Mouse (Mus musculus): ENCODE data around the gene Exoc6. TPM values are rescaled to one million over a fixed set of nuclear protein-coding genes. Genes with fewer than 3 reads are reported as not detected.
"Not testable (repeated sequence)": the region's sequence is repeated elsewhere in the genome, so short reads cannot be mapped to it uniquely, and the experiment has no call there.

The Exoc6 gene
- polyA plus RNA-seq, 1 experiment from 2014 or later: 20.6 TPM

DNA sequence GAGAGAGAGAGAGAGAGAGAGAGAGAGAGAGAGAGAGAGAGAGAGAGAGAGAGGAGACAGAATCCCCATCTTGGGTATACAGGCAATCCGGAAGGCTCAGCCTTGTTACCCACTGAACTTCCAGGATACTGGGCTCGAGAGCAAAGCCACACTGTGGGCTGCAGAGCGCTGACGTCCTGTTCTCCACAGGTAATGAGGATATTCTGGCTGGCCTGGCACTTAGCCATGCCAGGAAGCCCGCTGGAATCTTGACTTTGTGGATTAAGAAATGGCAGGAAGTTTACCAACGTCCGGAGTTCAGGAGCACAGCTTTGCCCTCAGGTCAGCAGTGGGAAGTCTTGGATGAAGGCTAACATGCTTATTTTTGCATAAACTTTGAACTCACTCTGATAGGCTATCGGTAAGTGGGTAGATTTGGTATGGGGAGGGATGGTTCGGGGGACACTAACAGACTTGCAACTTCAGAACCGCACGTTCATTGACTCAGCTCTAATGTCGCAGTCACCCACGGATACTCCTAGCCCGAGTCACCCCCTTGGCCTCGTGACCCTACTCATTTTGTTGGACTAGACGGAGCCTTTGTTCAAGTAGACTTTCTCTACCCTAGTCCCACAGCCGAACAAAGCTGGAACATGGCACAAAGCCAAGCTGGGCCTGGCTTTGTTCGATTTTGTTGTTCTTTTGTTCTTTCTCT is 29.3 kb upstream of the Exoc6 start:
- H3K27ac ChIP-seq (replicated peaks in 1 of 2; ENCODE audit: control insufficient read depth in 1 of 2, insufficient read depth in 1 of 2, low read depth in 2 of 2, low read length in 2 of 2): no peak overlapping the region
- peaks cover 7% of the 10 kb centered on the region; the same call in 1 of the 2 replicates for H3K27me3 ChIP-seq (ENCODE audit: control insufficient read depth, insufficient read depth, low read length)
- 0 out of 2 replicates have a peak overlapping the region, but pooled peaks have one; percentile 6 for H3K4me2 ChIP-seq (ENCODE audit: low read length)
- no peak overlapping the region for H3K4me3 ChIP-seq (ENCODE audit: control insufficient read depth in 1 of 2, insufficient read depth in 1 of 2, low read depth in 1 of 2, low read length in 2 of 2)
- no peaks in the 10 kb centered on the region for H3K9me3 ChIP-seq (ENCODE audit: control insufficient read depth, low read length)
- no peak for ATAC-seq (ENCODE audit: insufficient number of reproducible peaks, insufficient read depth, low FRiP score, low read depth)
- H3K9ac ChIP-seq (ENCODE audit: low read length): no peak overlapping the region
- 55% methylated on average over 18 of the region's 18 CpGs for WGBS
- H3K36me3 ChIP-seq (ENCODE audit: control insufficient read depth, insufficient read depth, low read length): no peaks in the 10 kb centered on the region
- H3K4me1 ChIP-seq (ENCODE audit: control insufficient read depth in 2 of 2, insufficient read depth in 2 of 2, low read length in 2 of 2): peaks cover 8 to 19% of the 10 kb centered on the region in 2 experiments

DNA sequence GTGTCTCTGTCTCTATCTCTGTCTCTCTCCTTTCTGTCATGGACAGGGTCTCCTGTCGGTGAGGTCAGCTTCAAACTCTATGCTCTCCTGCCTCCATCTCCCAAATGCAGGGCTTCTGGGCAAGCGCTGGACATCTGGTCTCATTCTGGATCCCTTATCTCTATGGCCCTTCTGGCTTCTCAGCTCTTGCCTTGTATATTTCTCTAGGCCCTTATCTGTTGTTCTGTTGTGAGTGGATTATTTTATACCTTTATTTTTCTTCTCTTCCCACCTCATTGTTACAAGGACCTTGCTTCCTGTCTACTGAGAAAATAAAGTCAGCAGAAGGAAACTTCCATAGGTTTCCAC is 28.8 kb upstream of the Exoc6 start:
- no peak overlapping the region for H3K27ac ChIP-seq (replicated peaks in 1 of 2; ENCODE audit: control insufficient read depth in 1 of 2, insufficient read depth in 1 of 2, low read depth in 2 of 2, low read length in 2 of 2)
- 50% methylated on average over 2 of the region's 2 CpGs for WGBS

DNA sequence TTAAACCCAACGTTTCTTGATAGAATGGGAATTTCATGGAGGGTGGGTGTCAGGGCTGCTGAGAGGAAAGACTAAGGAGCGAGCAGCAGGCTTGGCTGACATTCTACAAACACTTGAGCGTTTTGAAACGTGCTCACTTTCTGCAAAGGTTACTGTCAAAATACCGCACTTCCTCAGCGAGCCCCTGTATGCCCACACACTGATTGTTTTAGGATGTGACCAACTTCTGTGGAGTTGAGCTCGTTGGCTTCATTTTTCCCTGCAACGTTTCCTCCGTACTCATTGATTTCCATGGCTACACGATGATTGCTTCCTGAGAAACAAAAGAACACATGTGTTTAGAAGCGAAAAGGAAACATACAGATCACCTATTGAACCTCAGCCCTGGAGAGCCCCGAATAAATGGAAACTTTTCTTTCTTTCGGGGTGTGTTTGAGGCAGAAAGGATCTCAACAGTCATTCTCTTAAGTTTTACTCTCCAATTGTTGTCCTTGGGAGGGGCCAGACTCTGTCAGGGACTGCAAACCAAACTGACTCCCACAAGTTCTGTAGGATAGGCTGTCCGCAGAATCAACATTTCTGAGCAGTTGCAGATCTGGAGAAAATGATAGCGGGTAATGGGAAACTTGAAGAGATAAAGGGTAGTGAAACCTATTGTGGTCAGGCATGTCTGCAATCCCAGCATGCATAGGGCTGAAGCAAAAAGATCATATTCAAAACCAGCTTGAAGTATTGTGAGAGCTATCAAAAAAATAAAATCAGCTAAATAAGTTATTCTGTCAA is 26.7 kb upstream of the Exoc6 start:
- Histone ChIP-seq H3K4me3 (ENCODE audit: control insufficient read depth in 1 of 2, insufficient read depth in 1 of 2, low read depth in 1 of 2, low read length in 2 of 2) (no peak overlapping the region), H3K27ac (replicated peaks in 1 of 2; ENCODE audit: control insufficient read depth in 1 of 2, insufficient read depth in 1 of 2, low read depth in 2 of 2, low read length in 2 of 2) (no peak overlapping the region), H3K4me2 (ENCODE audit: low read length) (0 out of 2 replicates have a peak overlapping the region, but pooled peaks have one; percentile 16), H3K36me3 (ENCODE audit: control insufficient read depth, insufficient read depth, low read length) (no peaks in the 10 kb centered on the region), H3K9ac (ENCODE audit: low read length) (no peak overlapping the region), H3K27me3 (ENCODE audit: control insufficient read depth, insufficient read depth, low read length) (peaks cover 5% of the 10 kb centered on the region; the same call in 1 of the 2 replicates), H3K4me1 (ENCODE audit: control insufficient read depth in 2 of 2, insufficient read depth in 2 of 2, low read length in 2 of 2) (peaks cover 6 to 9% of the 10 kb centered on the region in 2 experiments; a peak in 2 of 4 replicates), H3K9me3 (ENCODE audit: control insufficient read depth, low read length) (no peaks in the 10 kb centered on the region)
- ATAC-seq (ENCODE audit: insufficient number of reproducible peaks, insufficient read depth, low FRiP score, low read depth): no peak
- WGBS: 47% methylated on average over 15 of the region's 15 CpGs

More for the DNA sequence above, 28.8 kb upstream of the Exoc6 start:
- H3K36me3 ChIP-seq (ENCODE audit: control insufficient read depth, insufficient read depth, low read length): no peaks in the 10 kb centered on the region
- H3K4me3 ChIP-seq (ENCODE audit: control insufficient read depth in 1 of 2, insufficient read depth in 1 of 2, low read depth in 1 of 2, low read length in 2 of 2): no peak overlapping the region
- no peak for ATAC-seq (ENCODE audit: insufficient number of reproducible peaks, insufficient read depth, low FRiP score, low read depth)
- peaks cover 8 to 19% of the 10 kb centered on the region in 2 experiments for H3K4me1 ChIP-seq (ENCODE audit: control insufficient read depth in 2 of 2, insufficient read depth in 2 of 2, low read length in 2 of 2)
- H3K9me3 ChIP-seq (ENCODE audit: control insufficient read depth, low read length): no peaks in the 10 kb centered on the region
- H3K27me3 ChIP-seq (ENCODE audit: control insufficient read depth, insufficient read depth, low read length): peaks cover 5% of the 10 kb centered on the region; the same call in 1 of the 2 replicates
- no peak overlapping the region for H3K9ac ChIP-seq (ENCODE audit: low read length)
- no peak overlapping the region for H3K4me2 ChIP-seq (ENCODE audit: low read length)

DNA sequence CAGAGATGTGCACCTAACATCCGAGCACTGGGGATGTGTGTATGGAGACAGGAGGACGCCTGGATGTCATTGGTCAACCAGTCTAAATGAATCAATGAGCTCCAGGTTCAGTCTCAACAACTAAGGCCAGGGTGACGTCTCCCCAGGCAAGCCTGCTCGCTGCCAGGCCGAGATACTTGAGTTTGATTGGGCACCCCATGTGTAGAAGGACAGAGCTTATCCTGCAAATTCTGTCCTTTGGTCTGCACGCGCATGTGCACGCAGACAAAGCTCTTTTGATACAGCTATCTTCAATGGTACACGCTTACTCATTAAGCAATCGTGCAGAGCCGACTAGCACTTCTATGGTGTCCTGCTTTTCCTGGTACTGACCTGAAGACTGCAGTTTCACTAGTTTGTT is 24.3 kb upstream of the Exoc6 start:
- no peaks in the 10 kb centered on the region for H3K36me3 ChIP-seq (ENCODE audit: control insufficient read depth, insufficient read depth, low read length)
- H3K4me3 ChIP-seq (ENCODE audit: control insufficient read depth in 1 of 2, insufficient read depth in 1 of 2, low read depth in 1 of 2, low read length in 2 of 2): no peak overlapping the region
- H3K27ac ChIP-seq (replicated peaks in 1 of 2; ENCODE audit: control insufficient read depth in 1 of 2, insufficient read depth in 1 of 2, low read depth in 2 of 2, low read length in 2 of 2): no peak overlapping the region
- WGBS: 87% methylated on average over 11 of the region's 11 CpGs
- no peaks in the 10 kb centered on the region; the same call in 1 of the 2 replicates for H3K27me3 ChIP-seq (ENCODE audit: control insufficient read depth, insufficient read depth, low read length)
- H3K4me2 ChIP-seq (ENCODE audit: low read length): no peak overlapping the region
- ATAC-seq (ENCODE audit: insufficient number of reproducible peaks, insufficient read depth, low FRiP score, low read depth): no peak
- H3K9me3 ChIP-seq (ENCODE audit: control insufficient read depth, low read length): no peaks in the 10 kb centered on the region
- H3K4me1 ChIP-seq (ENCODE audit: control insufficient read depth in 2 of 2, insufficient read depth in 2 of 2, low read length in 2 of 2): peaks cover 6 to 8% of the 10 kb centered on the region in 2 experiments; a peak in 2 of 4 replicates
- H3K9ac ChIP-seq (ENCODE audit: low read length): no peak overlapping the region

DNA sequence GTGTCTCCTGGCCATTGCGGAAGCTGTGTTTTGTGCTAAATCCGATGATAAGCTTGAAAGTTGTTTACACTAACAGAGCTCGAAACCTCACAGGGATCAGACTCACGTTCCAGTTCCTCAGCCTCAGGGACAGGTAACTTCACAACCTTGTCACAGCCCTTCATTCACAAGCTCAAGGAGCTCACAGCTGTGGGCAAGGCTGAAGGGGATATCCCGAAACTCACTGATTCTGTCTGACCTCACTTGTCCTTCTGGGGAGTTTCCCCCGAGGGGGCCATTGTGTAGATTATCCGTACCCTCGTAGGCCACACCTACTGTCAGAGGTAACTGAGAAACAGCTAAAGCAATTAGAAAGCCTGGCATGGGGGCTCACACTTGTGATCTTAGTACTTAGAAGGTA is 23.4 kb upstream of the Exoc6 start:
- H3K27ac ChIP-seq (replicated peaks in 1 of 2; ENCODE audit: control insufficient read depth in 1 of 2, insufficient read depth in 1 of 2, low read depth in 2 of 2, low read length in 2 of 2): no peak overlapping the region
- H3K4me1 ChIP-seq (ENCODE audit: control insufficient read depth in 2 of 2, insufficient read depth in 2 of 2, low read length in 2 of 2): peaks cover 0 to 3% of the 10 kb centered on the region in 2 experiments; a peak in 1 of 4 replicates
- no peak for ATAC-seq (ENCODE audit: insufficient number of reproducible peaks, insufficient read depth, low FRiP score, low read depth)
- no peak overlapping the region for H3K4me3 ChIP-seq (ENCODE audit: control insufficient read depth in 1 of 2, insufficient read depth in 1 of 2, low read depth in 1 of 2, low read length in 2 of 2)
- 25% methylated on average over 8 of the region's 8 CpGs for WGBS
- no peak overlapping the region for H3K4me2 ChIP-seq (ENCODE audit: low read length)
- H3K9ac ChIP-seq (ENCODE audit: low read length): no peak overlapping the region
- no peaks in the 10 kb centered on the region for H3K9me3 ChIP-seq (ENCODE audit: control insufficient read depth, low read length)
- H3K36me3 ChIP-seq (ENCODE audit: control insufficient read depth, insufficient read depth, low read length): no peaks in the 10 kb centered on the region
- H3K27me3 ChIP-seq (ENCODE audit: control insufficient read depth, insufficient read depth, low read length): no peaks in the 10 kb centered on the region; the same call in 1 of the 2 replicates

DNA sequence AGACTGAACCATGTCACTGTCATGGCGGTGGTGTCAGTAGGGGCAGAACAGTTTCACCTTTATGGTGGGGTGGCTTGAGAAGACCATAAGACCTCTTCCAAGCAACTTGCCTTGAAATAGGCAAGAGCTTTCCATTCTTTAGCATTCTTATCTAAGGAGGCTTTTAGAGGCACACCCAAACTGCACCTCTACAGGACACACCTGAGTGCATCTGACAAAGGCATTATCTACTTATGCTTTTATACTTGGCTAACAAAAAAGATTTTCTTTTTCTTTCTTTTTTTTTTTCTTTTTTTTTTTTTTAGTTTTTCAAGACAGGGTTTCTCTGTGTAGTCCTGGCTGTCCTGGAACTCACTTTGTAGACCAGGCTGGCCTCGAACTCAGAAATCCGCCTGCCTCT is 22.5 kb upstream of the Exoc6 start:
- WGBS: 89% methylated on average over 3 of the region's 3 CpGs

DNA sequence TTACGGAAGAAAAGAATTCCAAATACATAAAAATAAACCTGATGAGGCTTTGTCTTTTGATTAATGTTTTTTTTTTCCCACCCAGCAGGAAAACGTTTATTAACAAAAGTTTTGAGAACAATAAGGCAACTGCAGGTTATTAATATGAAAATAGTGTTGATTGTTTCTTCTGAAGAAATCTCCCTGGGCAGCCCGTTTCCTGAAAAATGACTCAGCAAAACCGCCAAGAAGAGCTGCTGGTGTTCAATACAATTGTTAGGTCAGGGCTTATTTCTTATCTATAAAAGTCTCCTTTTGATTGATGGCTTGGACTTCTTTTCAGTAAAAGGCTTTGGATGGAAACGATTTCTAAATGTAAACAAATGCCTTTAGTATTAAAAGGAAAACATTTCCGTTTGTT is 21.6 kb upstream of the Exoc6 start:
- Histone ChIP-seq H3K27ac (replicated peaks in 1 of 2; ENCODE audit: control insufficient read depth in 1 of 2, insufficient read depth in 1 of 2, low read depth in 2 of 2, low read length in 2 of 2) (no peak overlapping the region), H3K36me3 (ENCODE audit: control insufficient read depth, insufficient read depth, low read length) (no peaks in the 10 kb centered on the region), H3K9me3 (ENCODE audit: control insufficient read depth, low read length) (no peaks in the 10 kb centered on the region), H3K27me3 (ENCODE audit: control insufficient read depth, insufficient read depth, low read length) (no peaks in the 10 kb centered on the region; the same call in 1 of the 2 replicates), H3K4me1 (ENCODE audit: control insufficient read depth in 2 of 2, insufficient read depth in 2 of 2, low read length in 2 of 2) (peaks cover 0 to 3% of the 10 kb centered on the region in 2 experiments; a peak in 1 of 4 replicates), H3K4me3 (ENCODE audit: control insufficient read depth in 1 of 2, insufficient read depth in 1 of 2, low read depth in 1 of 2, low read length in 2 of 2) (no peak overlapping the region), H3K4me2 (ENCODE audit: low read length) (no peak overlapping the region), H3K9ac (ENCODE audit: low read length) (no peak overlapping the region)
- ATAC-seq (ENCODE audit: insufficient number of reproducible peaks, insufficient read depth, low FRiP score, low read depth): no peak
- 49% methylated on average over 6 of the region's 6 CpGs for WGBS

More for the DNA sequence above, 22.5 kb upstream of the Exoc6 start:
- not testable (repeated sequence) for H3K4me3 ChIP-seq (ENCODE audit: control insufficient read depth in 1 of 2, insufficient read depth in 1 of 2, low read depth in 1 of 2, low read length in 2 of 2); ATAC-seq (ENCODE audit: insufficient number of reproducible peaks, insufficient read depth, low FRiP score, low read depth); H3K4me1 ChIP-seq (ENCODE audit: control insufficient read depth in 2 of 2, insufficient read depth in 2 of 2, low read length in 2 of 2); H3K27ac ChIP-seq (replicated peaks in 1 of 2; ENCODE audit: control insufficient read depth in 1 of 2, insufficient read depth in 1 of 2, low read depth in 2 of 2, low read length in 2 of 2); H3K4me2 ChIP-seq (ENCODE audit: low read length); H3K9ac ChIP-seq (ENCODE audit: low read length); H3K36me3 ChIP-seq (ENCODE audit: control insufficient read depth, insufficient read depth, low read length); H3K9me3 ChIP-seq (ENCODE audit: control insufficient read depth, low read length); H3K27me3 ChIP-seq (ENCODE audit: control insufficient read depth, insufficient read depth, low read length)

All from heart, embryonic 14.5 days (tissue).